Mouse (Mus musculus): ENCODE data around the gene Borcs6.

The Borcs6 gene

DNA sequence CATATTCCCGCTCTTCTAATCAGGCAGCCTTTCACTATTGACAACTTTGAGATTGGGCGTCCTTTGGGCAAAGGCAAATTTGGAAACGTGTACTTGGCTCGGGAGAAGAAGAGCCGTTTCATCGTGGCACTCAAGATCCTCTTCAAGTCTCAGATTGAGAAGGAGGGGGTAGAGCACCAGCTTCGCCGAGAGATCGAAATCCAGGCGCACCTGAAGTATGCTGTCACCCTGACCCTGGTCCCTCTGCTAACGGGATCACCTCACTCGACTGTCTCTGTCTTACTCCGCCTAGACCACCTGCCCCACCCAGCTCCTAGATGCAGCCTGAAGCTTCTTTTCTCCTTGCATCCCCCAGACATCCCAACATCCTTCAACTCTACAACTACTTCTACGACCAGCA, 11.4 kb upstream of the Borcs6 start:
- DNase-seq (ENCODE audit: low read depth in 2 of 2, low spot score in 2 of 2) = no peak

DNA sequence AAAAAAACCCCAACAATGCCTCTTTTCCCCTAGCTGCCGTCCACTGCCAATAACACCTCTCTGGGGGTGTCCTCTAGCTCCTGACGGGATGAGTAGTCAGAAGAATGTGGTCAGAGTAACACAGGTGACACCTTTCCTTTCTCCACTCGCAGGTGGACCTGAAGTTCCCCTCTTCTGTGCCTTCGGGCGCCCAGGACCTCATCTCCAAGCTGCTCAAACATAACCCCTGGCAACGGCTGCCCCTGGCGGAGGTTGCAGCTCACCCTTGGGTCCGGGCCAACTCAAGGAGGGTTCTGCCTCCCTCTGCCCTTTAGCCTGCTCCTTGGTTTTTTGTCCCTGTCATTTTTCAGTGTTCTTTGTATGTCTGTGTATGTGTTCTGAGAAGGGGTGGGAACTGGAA, 8.8 kb upstream of the Borcs6 start:
- no peak for DNase-seq (ENCODE audit: low read depth in 2 of 2, low spot score in 2 of 2)

DNA sequence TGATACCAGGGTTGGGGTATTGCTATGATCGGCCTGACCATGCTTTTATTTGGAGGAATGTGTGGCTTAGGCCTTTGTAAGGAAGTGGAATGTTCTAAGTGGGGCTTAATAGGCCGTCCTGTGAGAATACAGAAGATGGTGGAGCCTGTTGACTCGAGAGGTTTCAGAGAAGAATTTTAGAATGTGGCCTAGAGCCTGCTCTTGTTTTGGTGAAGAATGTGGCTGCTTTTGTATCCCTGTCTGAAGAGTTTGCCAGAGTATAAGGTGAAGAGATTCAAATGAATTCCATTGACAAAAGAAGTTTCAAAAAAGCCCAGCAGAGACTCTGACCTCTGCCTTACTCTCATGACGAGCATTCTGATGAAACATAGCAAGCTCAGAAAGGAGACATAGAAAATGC, 7.7 kb upstream of the Borcs6 start:
- no peak for DNase-seq (ENCODE audit: low read depth in 2 of 2, low spot score in 2 of 2)

DNA sequence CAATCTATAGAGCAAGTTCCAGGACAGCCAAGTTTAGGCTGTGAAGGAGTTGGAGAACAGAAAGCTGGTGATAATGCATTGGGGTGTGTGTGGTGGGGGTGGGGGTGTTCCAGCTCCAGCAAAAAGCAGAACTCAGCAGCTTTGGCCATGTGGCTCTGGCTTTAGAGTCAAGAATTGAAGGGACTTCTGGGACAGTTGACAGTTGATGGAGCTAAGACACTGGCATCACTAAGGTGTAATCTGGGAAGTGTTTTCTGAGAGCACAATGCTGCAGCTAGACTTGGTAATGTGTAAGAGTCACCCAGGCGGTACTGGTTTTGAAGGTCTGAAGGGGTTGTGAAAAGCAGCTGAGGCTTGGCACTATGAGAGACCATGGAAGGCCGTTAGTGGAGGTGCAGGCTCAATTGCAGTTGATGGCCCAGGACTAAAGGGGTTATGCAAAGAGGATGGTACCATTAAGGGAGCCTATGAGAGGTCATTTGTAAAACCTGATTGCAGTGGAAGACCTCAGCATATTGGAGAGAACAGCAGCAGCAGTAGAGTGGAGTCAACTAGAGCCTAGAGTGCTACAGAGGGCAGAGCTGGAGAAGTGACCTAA, 6.6 kb upstream of the Borcs6 start:
- DNase-seq (ENCODE audit: low read depth in 2 of 2, low spot score in 2 of 2) = no peak

DNA sequence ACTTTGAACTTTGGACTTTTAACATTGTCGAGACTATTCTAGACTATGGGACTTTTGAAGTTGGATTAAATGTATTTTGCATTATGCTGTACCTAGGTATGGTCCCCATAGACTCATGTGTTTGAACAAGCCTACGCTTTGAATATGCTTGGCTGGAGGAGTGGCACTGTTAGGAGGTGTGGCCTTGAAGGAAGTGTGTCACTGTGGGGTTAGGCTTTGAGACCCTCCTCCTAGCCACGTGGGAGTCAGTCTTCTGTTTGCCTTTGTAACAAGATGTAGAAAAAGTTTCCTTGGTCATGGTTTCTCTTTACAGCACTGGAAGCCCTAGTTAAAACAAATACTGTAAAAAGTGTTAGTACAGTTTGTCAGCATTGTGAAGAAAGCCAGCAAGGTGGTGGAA, 5.7 kb upstream of the Borcs6 start:
- no peak for DNase-seq (ENCODE audit: low read depth in 2 of 2, low spot score in 2 of 2)

DNA sequence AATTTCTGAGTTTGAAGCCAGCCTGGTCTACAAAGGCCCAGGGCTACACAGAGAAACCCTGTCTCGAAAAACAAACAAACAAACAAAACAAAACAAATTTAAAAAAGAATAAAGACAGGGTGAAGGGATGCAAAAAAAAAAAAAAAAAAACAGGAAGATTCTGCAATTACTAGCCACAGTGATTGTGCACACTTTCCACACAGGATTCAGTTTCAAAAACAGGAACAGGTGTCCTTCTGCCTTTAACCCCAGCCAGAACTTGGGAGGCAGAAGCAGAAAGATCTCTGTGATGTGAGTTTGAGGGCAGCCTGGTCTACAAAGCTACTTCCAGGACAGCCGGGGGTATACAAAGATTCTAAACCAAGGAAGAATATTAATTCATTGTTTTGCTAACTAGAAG, 1.3 kb upstream of the Borcs6 start:
- no peak for DNase-seq (ENCODE audit: low read depth in 2 of 2, low spot score in 2 of 2)

DNA sequence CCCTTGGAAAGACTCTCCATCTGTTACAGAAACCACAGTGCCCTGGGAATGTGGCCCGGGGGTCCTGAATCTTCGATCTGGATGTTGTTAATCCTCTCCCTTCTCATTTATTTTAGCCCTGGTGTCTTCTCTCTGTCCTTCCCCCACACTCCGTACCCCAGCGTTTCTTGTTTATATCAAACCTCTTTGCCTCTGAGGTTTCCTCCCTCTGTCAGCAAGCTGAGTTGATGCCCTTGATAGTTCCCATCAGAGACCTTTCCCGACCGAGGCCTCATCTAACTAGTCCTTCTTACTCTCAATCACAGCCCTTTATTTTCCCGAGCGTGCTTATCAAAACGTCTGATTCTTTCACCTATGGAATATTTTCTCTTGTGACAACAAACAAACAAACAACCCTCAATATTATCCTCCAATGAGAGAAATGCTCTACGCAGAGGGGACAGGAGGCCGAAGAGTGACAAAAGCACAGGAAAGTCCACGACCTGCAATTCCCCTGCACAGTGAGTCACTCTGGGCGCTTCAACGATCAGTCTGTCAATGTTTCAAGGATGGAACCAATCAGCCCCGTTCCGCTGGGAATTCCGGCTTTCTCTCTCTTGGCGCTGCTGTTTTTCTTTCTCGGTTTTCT, 674 bp upstream of the Borcs6 start:
- no peak for DNase-seq (ENCODE audit: low read depth in 2 of 2, low spot score in 2 of 2)

DNA sequence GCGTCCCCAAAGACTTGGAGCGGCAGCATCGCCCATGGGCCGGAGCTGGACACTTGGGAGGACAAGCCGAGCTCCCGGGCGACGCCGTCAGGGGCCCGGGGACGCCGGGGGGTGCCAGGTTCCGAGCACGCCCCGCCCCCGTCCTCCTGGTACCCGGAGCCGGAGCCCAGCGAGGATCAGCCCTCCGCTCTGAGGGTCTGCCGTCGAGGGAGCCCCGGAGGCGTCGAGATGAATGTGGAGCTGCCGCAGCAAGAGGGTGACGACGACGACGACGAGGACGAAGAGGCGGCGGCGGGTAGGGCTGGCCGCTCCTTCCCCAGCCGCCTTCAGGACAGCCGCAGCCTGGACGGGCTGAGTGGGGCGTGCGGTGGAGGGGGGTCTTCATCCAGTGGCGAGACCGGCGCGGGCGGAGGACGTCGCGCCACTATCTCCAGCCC, 476 bp downstream of the Borcs6 start:
- no peak for DNase-seq (ENCODE audit: low read depth in 2 of 2, low spot score in 2 of 2)

DNA sequence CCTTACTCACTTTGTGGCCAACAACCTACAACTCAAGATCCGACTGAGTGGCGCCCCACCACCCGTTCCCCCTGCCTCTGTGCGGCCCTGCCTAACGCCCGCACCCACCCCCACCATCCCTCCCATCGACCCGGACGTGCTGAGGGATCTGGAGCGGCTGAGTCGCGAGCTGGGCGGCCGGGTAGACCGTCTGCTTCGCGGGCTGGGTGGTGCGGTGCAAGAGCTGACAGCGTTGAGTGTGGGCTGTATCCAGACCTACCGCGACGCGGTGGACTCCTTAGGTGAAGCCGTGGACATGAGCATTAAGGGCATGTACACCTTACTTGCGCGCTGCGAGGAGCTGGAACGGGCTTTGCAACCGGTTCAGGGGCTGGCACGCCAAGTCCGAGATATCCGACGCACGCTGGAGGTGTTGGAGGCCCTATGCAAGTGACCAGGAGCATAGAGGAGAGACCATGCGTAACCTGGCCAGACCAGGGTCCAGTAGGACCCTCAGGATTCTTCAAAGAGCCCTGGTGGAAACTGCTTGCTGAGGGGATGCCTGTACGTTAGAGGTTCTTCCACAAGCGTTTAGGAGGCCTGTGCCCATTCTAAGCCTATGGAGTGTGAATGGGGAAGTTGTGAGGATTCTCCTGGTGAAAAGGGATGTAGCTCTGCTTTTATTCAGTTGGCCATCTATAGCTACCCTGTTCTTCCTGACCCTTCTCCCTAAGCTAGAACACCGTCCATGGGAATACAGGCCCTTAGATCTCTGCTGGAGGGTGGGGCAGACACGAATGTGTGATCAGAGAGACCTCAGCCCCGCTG, 1.1 kb downstream of the Borcs6 start:
- no peak for DNase-seq (ENCODE audit: low read depth in 2 of 2, low spot score in 2 of 2)

DNA sequence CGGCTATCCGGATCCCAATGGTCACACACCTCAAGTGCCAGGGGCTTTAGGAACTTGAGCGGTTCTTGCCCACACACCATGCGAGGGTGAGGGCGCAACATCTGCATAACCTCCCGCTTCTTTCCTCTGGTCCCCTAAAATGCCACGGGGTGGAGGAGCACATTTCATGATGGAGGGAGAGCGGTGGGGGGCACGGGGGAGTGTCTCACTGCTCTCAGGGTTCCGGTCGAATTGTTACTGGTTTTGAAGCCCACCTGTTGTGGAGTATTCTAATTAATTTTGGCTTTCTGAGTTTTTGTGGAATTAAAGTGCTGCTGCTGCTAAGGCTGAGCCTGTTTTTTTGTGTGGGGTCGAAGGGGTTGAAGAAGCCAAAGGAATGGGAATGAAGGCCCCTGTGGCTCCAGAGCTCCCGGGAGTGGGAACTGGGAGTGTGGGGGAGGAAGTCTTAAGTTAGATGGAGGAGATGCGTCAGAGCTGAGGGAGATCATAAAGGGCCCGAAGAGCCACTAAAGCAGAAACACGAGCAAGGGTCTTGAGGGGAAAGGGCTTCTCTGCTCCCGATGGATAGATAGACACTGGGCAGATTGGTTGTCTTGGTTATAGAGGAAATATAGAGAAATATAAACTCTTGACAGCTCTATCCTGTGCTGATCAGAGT, 1.9 kb downstream of the Borcs6 start:
- no peak for DNase-seq (ENCODE audit: low read depth in 2 of 2, low spot score in 2 of 2)

DNA sequence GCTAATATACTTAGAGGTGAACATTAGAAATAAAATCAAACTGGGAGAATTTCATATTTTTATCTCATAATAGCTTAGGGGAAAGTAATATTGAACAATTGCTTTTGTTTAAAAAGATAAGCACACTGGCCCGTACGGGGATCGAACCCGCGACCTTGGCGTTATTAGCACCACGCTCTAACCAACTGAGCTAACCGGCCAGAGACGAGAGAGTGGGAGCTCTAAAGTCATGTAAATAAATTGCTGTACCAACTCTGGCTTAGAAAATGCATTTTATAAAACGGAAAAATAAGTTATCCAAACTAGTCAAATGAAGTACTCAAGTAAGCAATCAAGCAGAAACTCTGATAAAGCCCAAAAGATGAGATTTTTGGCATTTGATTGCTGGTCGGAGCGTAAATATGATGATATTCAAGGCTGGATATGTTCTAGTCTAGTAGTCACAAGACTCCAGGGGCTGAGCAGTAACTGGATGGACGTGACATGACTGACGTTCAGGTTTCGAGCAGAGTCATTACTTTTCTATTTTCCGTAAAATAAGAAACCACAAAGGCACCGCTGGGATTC, 2.8 kb downstream of the Borcs6 start:
- peak; percentile 78 to 83 for DNase-seq (ENCODE audit: low read depth in 2 of 2, low spot score in 2 of 2)

DNA sequence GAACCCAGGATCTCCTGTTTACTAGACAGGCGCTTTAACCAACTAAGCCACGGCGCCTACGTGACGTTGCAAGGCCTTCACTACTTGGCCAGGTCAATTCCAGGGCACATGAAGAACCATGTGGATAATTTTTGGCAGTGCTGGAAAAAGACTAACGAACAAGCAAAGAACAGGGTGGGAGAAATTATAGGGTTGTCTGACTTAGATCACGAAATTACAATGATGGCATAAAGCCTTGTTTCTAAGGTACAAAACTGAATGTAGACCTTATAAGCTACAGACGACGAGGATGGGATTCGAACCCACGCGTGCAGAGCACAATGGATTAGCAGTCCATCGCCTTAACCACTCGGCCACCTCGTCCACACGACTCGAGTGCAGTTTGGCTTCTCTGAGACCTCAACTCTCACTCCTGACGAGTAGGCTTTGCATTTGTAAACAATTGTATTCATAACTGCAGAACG, 3.3 kb downstream of the Borcs6 start:
- peak; percentile 98 to 99 for DNase-seq (ENCODE audit: low read depth in 2 of 2, low spot score in 2 of 2)

DNA sequence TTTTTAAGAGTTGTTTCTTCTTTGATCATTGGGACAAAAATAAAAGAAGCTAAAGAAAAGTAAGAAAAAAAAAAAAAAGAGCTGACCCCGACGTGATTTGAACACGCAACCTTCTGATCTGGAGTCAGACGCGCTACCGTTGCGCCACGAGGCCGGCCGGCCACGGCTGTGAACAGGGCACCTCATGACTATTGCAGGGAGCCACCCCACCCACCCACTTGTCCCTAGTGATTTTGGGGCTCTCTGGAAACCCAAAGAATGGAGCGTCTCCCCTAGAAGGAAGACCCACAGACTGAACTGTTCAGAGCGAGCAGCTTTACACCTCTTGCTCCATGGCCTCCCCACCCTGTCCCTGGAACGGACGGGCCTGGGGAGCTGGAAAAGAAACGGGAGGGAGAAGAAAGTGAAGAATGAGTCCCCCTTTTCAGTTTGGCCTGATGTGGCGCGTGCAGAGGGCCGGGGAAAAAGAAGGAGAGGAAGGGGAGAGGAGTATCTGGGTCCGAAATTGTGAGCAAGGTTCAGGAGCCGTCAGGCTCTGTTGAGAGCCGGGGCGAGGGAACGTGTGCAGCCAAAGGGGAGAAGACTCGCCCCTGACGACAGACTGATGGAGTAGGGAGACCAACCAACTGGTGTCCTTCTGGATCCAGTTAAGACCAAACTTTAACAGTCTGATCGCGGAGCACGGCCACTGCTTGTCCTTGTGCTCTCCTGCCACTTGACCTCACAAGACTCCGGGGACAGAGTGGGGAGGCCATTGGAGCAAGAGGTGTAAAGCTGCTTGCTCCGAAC, 4.1 kb downstream of the Borcs6 start:
- DNase-seq (ENCODE audit: low read depth in 2 of 2, low spot score in 2 of 2) = peak; percentile 87 to 90

DNA sequence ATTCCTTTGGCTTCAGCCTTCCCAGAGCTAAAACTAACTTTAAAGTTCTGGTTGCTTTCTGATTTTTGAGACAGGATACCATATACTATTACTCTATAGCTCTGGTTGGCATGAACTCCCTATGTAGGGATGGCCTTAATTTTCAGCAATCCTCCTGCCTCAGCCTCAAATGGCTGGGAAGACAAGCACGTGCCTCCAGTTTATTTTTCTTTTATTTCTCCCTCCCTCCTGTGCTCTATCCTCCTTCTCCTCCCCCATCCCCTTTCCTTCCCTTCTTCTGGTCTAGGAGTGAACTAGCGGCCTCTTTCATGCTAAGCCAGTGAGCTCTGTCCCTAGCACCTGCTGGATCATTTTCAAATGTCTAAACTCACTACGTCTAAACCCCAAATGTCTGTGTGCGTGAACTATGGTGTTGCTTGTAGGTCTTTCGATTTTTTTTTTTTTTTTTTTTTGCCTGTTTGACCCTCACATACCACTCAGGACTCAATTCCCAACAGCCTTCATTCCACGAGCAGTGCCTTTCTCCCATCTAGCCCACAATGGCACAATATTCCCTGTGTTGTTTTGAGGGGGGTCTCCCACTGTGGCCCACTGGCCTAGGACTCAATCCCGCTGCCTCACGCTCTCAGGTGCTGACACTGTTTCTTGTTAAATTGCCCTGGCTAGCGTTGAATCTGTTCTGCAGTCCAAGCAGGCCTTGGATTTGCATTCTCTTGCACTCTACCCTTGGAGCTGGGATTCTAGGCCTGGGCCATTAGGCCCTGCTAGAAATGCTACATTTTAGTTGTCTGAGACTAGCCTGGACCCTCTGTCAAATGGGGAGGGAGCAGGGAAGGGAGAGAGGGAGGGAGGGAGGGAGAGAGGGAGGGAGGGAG, 5.0 kb downstream of the Borcs6 start:
- no peak for DNase-seq (ENCODE audit: low read depth in 2 of 2, low spot score in 2 of 2)

DNA sequence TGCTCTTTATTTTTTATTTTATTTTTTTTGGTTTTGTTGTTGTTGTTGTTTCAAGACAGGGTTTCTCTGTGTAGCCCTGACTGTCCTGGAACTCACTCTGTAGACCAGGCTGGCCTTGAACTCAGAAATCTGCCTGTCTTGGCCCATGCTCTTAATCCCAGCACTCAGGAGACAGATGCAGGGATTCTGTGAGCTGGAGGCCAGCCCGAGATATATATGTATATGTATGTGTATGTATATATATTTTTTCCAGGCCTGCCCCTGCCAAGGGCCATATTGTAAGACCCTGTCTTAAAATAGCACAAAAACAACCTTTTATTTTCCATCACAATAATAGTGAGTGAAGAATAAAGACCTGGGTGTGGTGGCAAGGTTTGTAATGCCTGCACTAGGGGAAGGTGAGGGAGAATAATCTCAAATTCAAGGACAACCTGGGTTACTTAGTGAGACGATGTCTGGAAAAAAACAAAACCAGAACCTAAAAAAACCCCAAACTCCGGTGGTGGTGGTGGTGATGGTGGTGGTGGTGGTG, 5.9 kb downstream of the Borcs6 start:
- DNase-seq (ENCODE audit: low read depth in 2 of 2, low spot score in 2 of 2) = no peak

DNA sequence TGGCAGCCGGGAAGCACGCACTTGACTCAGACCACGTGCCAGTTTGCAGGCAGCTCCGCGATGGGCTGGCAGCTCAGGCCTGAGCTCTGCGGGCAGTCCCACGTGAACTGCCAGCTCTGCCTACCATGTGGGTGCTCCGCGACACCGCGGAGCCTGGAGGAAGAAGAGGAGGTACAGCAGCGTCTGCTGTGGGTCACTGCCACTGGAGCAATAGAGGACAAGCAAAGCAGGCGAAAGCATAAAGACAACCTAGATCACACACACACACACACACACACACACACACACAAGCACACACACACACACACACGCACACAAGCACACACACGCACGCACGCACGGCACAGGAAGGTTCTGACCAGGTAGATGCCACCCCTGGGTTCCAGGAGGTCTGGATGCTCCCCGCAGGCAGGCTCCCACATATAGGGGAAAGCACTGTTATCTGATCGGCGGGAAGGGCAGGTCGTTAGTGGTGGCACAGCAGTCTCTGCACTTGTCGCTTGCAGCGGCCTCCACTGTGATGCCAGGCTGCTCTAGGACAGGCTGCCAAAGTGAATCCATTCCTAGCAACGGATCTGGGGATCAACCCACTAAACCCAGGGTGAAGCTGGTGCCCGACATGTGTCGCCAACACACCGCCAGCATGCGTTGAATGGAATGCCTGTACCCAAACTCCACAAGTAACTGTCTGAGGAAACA, 6.8 kb downstream of the Borcs6 start:
- no peak for DNase-seq (ENCODE audit: low read depth in 2 of 2, low spot score in 2 of 2)

DNA sequence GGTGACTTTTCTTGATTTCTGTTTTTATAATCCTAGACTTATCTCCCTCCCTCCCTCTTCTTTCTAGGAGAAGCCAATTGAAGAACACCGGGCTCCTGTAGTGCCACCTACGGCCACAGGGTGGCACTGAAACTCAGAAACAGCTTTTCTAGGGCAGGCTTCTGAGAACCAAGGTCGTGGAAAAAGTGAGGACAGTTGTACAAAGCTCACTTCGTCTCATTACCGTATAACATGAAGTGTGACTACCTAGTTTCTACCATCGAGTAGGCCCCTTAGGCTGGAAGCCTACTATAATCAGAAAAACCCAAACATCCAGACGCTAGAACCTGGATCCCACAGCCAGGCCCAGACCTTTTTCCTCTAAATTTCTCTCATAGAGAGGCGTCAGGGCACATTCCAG, 7.4 kb downstream of the Borcs6 start:
- peak; percentile 80 to 86 for DNase-seq (ENCODE audit: low read depth in 2 of 2, low spot score in 2 of 2)

DNA sequence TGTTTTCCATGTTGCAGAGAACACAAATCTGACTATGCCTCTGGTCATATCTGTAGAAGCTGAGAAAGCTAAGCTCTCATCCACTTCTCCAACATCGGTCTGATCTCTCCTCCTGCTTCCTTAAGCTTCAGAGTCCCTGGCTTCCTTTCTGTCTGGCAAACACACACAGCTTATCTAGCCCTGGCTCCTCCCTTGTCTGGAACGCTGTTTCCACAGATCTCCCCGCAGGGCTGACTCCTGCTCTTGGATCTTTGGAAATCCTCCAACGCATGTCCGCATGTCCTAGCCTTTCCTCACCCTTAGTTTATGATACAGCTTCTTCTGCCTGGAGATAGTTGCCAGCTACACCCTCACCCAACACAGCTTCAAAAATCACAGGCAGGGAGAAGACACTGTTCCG, 8.1 kb downstream of the Borcs6 start:
- no peak for DNase-seq (ENCODE audit: low read depth in 2 of 2, low spot score in 2 of 2)

DNA sequence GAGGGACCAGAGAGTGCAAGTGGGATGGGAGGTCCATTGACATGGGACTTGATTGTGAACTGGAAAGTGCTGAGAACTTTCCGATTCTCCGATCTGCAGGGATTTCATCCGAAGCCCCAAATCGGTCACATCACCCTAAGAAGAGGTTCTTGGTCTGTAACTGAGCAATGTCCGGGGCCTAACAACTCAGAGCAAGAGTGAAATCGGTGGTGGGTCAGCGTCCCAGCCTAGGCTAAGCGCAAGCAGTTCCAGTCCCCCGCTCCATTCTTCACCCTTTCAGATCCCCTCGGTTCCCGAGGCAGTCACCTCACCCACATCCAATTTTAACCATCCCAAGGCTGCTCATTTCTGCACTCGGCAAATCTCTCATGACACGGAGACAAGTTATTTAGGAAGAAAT, 10.6 kb downstream of the Borcs6 start:
- no peak for DNase-seq (ENCODE audit: low read depth in 2 of 2, low spot score in 2 of 2)

Data from CD8-positive naive resting alpha-beta T cell, adult 2 months (primary cell).